Mouse (Mus musculus): Measurements from ENCODE around the gene Ip6k1.

Ip6k1 gene

GRCm38 (mm10) chr9:108094998-108095411 is 92.7 kb downstream of the Ip6k1 start:
- in situ Hi-C loops (cut with MseI, MboI) = loop anchor here (5.0 kb wide), 2 partner anchors 42 to 97 kb away; partner anchors contain the start of gene Bsn (in 1 of the 2)

GRCm38 (mm10) chr9:108095518-108095917 is 93.2 kb downstream of the Ip6k1 start:
- in situ Hi-C loops (cut with MseI, MboI) = loop anchor here (5.0 kb wide), 2 partner anchors 42 to 97 kb away; partner anchors contain the start of gene Bsn (in 1 of the 2)

- in situ Hi-C loops (cut with MseI, MboI) = loop anchor here (5.0 kb wide), 2 partner anchors 41 to 96 kb away; partner anchors contain the start of gene Bsn (in 1 of the 2)
These were observed 93.8 kb downstream of the Ip6k1 start for GRCm38 (mm10) chr9:108095949-108096712.

Measured in mouse trophoblast stem cell (cell line).